Mouse (Mus musculus) cerebellum, adult 8-10 months (tissue): ENCODE measurements at regions not wholly inside any gene's neighbourhood (a gene's known extent, or its start where the extent isn't known, plus 50 kb on each side); places are given as distances from the start of the nearest gene placed in this dataset.
A peak's percentile ranks its signal among the peaks of the same experiment; 100 is the strongest.

Experiments used
- DNase-seq: peaks from one replicate; pipeline ENCODE4 v3.0.0; 2022

- DNase-seq = no peak
These were observed 69.6 kb downstream of the Cetn3 start for GRCm38 (mm10) chr13:81852309-81852978.

DNA sequence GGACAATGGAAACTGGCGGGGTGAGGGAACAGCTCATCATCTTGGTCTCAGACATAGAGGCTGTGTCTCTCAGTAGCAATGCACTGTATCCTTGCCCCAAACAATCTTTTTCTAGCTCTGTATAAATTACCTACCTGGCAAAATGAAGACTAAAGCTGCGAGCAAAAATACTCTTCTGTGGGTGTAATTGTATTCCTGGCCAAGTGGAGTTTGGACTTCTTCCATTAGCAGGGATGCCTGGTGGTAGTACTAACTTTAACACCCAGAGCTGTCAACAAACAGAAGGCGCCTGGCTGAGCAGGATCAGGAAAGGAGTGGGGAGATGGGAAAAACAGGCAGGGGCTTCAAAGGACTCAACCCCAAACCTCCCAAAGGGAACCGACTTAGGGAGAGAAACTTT lies 73.2 kb downstream of the Cetn3 start:
- DNase-seq = no peak

DNA sequence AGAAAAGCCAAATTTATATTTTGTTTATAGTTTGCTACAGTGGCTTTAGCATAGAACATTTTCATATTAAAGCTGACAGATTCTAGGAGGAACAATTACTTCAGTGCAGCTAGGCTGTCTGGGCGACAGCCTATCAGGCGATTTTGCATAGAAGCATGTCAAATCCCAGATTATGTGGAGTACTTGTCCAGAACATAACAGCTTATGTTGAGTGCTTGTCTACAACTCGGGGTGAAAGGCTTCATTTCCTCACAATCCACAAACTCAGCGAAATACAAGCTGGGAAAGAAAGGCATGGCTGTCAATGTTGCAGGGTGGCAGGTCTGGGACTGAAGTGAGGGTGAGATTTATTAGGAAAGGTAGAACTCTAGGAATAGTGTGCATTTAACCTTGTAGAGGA lies 77.8 kb downstream of the Cetn3 start:
- no peak for DNase-seq

- DNase-seq = no peak
These were observed 79.2 kb downstream of the Cetn3 start for GRCm38 (mm10) chr13:81861886-81862600.

GRCm38 (mm10) chr13:81871226-81871625 lies 88.3 kb downstream of the Cetn3 start:
- DNase-seq = no peak

GRCm38 (mm10) chr13:81885879-81886278 lies 103.0 kb downstream of the Cetn3 start:
- no peak for DNase-seq

DNA sequence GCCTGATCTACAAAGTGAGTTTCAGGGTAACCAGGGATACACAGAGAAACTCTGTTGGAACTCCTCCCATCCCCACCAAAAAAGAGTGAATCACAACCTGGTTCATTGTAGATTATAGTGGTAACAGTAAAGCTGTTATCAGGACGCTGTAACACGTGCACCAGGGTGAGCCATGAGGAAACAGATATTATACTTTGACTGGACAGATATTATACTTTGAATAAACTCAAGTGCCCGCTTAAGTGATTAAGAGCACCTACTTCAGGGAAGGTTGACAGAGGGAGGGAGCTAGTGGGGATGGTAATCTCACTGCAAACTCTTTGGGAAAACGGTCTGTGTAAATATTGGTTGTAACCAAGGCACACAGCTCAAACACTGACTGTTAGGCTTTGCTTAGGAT lies 147.4 kb downstream of the Cetn3 start:
- no peak for DNase-seq

- no peak for DNase-seq
These were observed 148.3 kb downstream of the Cetn3 start for GRCm38 (mm10) chr13:81931199-81931598.

- no peak for DNase-seq
These were observed 154.2 kb downstream of the Cetn3 start for GRCm38 (mm10) chr13:81937061-81937460.

DNA sequence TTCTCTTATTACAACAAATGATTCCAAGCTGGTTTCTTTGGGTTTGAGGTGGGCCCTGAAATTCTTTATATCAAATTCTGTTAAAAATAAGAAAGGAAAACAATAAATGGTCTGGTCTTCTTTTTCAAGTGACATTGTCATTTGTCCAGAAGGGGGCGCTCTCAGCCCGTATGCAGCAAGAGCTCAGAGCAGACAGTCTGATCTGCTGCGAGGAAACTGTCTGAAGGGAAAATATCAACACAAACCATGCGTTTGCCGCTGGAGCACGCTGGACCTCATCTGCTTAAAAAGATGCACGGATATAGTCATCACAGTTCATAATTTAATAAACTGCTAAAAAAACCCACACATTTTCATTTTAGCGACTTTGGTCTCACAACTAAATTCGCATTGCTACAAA lies 161.2 kb downstream of the Cetn3 start:
- peak; percentile 70 for DNase-seq

DNA sequence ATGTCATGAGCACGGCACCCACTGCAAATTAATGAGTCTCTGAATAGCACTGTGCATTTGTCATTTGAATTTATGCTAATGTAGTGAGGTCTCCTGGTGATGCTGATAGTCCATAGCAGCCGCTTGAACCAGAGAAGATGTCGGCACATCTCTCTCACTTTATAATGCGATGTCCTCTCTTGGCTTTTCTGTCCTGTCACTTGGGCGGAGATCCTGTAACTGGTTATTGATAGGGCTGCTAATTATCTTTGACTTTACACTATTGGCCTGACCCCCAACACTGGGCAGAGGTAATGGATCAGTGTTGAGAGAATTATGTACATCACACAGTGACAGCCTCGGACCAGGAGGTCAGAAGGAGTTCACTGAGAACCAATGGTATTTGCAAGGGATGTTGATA lies 161.6 kb downstream of the Cetn3 start:
- no peak for DNase-seq

DNA sequence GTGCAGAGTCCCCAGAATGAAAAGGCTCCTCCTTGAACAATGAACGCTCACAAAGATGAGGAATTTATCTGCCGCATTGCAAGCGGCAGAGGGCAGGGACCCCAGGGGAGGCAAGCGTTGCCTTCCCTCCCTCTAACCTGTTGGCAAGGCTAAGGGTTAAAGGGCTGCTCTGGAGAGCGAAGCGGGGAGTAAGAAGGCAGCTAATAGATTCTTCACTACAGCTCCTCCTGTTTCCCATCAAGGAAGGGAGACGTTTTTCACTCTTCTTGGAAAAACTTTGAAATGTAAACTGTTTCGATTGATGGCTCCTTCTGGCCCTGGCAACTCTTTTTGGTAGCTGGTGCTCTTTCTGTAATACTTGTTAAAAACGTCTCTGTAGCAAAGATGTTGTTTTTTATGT lies 162.9 kb downstream of the Cetn3 start:
- no peak for DNase-seq

GRCm38 (mm10) chr13:81965431-81965830 lies 182.6 kb downstream of the Cetn3 start:
- no peak for DNase-seq

DNA sequence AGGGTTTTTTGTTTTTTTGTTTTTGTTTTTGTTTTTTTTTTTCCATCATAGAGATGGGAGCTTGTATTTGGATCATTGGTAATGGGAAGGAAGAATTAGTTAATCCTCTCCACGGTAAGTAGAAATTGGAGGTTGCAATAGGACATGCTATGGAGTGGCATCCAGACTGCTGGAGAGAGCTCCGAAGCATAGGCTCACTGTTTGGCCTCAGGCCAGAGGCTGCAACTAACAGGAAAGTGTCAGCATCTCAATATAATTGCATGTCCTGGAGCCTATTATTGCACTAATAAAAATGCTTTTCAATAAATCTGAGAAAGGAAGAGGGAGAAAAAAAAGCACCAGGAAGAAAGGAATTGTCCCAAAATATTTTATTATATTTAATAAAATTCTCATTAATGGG lies 193.0 kb downstream of the Cetn3 start:
- no peak for DNase-seq

DNA sequence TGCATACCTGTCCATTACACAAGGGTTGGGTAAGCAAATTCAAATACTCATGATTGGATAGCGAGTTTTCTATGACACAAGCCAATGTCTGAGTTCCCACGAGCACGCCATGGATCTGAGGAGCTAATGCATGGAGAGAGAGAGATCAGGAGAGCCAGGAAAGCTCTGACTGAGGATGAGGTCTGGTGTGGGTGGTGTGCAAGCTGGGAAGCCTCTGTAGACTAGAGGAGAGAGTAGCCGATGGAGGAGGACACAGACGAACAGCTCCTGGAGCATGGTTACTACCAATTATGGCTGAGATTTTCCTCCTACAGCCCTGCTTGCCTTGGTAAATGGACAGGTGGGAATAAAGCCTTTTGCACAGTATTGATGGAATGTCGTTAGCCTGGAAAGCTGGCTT lies 195.1 kb downstream of the Cetn3 start:
- DNase-seq = no peak

DNA sequence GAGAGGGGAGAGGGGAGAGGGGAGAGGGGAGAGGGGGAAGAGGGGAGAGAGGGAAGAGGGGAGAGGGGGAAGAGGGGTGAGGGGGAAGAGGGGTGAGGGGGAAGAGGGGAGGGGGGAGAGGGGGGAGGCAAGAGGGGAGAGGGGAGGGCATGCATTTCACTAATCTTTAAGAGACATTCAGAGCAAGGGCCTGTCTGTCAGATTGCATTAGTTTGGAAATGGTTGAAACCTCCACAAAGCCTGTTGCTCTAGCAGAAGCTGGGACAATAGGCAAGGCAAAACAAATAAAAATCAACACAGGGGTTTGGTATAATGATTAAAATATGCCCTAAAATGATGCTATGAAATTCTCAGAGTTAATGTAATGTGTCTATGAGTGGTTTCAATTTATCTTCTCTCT lies 196.4 kb downstream of the Cetn3 start:
- no peak for DNase-seq

GRCm38 (mm10) chr13:81980094-81980493 lies 197.2 kb downstream of the Cetn3 start:
- DNase-seq = no peak

DNA sequence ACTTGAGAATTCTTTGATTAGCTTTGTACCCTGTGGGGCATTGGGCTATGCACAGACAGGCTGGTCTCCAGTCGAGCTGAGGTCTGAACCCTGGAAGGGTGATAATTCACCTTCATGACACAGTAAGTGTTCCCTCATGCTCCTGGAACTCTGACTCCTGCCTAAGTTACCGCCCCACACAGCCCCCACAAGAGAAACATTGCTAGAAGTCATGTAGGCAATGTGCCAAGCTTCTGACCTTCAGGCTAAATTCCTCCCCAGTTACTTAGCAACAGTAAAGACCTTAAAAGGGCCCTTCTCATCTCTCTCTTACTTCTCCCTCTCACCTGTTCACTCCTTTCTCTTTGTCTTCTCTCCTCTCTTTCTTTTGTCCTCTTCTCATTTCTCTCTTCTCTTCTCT lies 199.6 kb downstream of the Cetn3 start:
- no peak for DNase-seq

DNA sequence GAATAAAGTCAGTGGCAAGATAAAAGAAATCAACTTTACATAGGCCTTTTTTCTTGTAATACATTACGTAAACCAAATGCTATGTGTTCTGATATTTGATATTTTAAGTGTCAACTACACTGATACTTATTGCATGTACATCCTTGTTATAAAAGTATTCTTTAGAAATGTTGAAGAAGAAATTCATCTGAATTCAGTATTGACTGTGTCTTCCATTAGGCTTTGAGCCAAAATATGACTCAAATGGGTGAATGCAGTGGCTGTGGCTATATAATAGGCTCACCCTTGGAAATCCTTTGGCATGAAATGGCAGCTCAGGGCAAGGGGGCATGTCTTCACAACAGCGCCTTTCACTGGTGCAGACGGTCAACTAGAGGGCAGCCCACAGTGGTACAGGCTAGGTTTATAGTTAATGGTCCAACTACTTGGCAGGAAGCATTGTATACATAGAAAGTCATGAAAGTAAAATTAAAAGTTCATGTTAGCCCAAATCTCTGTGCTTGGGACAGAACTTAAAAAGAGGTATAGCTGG lies 217.9 kb downstream of the Cetn3 start:
- DNase-seq = no peak

DNA sequence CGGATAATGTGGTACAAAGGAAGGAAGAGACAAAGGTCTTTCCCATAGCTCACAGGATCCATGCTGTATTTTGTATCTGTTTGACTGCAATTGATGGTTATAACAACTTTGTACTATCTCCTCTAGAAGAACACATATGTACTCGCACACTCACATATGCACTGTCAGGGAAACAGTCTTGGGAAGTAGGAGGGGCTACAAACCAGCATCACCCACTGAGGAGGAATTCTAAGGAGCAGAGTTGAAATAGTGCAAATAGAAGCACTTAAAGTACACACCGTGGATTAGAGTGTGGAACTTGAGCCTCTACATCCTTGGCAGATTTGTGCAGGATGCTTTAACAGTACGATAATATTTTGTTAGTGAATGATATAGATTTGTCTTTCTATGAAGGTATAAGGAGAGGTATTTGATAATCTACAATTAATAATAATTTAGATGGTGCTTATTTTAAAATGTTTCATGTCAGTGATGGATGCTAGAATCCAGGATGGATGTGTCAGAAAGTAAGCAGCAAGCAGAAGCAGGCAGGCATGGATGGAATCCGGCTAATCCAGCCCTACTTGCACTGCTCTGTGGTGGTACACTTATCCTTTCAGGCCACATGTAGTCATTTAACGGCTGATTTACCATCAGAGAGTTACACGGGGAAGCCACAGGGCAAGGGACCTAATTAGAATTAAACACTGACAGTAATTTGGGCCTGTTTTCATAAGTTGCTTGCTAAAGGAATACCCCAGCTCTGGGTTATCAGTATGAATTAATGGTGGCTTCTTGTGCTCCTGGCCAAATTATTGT lies 223.3 kb downstream of the Cetn3 start:
- no peak for DNase-seq

DNA sequence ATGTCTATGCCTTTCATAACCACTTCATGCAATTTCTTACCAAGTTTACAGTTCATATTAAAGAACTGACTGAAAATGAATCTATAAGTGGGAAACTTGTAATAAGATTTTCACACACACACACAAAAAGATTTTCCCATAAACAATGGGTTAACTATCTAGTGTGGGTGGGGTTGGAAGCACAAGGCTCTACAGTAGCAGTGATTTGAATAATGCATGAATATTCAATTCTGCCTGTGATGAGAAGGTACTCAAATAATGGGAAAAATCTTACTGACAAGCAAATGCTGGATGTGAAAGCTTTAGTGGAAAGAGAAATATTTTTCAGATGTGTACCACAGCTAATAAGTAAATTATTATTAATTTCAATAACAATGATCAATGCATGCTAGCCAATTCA lies 224.3 kb downstream of the Cetn3 start:
- DNase-seq = no peak

DNA sequence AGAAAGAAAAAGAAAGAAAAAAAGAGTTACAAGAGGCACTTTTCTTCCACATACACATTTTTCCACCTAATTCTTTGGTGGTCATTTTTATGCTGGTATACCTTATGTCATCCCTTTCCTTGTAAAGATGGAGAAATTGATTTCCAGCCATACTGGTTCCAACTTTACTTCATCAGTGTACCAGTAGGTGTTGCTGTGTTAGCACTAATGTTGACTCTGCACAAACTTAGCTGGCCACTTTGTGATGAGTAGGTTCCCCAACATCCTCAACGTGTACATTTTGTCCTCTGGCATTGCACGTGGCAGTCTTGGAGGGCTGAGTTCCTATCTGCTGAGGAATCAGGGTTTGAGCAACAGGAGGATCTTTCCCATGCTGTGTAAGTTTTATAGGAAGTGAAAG lies 256.7 kb downstream of the Cetn3 start:
- no peak for DNase-seq

DNA sequence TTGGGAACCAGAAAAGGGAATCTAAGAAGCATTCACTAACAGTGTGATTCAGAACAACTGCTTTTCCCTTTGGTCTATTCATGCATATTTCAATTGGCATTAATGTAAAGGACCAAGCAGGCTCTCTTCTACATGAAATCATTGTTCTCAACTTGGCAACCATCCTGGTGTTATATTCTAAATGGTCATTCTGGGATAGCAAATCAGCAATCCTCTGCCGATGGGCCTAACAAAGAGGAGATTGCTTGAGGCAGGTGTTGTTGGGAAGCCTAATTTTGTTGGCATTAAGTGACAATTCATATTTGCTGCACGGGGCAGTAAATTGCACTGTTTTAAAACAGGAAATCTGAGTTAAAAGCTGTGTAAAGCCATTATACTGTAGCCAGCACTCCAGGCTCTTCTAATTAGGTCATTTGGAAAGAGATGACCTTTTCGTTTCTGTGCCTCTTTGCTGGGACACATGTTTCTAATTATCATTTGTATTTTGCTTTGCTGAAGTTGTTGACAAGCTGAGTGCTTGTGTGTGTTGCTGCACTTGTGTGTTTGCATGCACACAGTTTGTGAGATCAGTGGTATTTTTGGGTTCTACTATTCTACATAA lies 275.4 kb downstream of the Cetn3 start:
- no peak for DNase-seq
